Mouse (Mus musculus) G1E (cell line): ENCODE measurements at regions not wholly inside any gene's neighbourhood (a gene's known extent, or its start where the extent isn't known, plus 50 kb on each side); places are given as distances from the start of the nearest gene placed in this dataset.

Experiments used
- ATAC-seq: 2 replicates; pipeline ENCODE4 v1.8.0; 2016; ENCODE audit warnings: mild to moderate bottlenecking; ENCODE audit not compliant: insufficient number of reproducible peaks, poor library complexity, low FRiP score, severe bottlenecking; ENCODE audit errors: extremely low read depth
- DNase-seq: peaks from one replicate; pipeline ENCODE4 v3.0.0; 2012; ENCODE audit warnings: low spot score
- H3K27me3 ChIP-seq: 2 replicates; pipeline ENCODE4 v1.6.1; 2012; ENCODE audit warnings: mild to moderate bottlenecking, low read length, inconsistent platforms; ENCODE audit not compliant: insufficient read depth
- H3K36me3 ChIP-seq: replicated peaks from 2 replicates; pipeline ENCODE3; 2012; ENCODE audit warnings: mild to moderate bottlenecking, inconsistent platforms
- H3K4me1 ChIP-seq: 2 replicates; pipeline ENCODE4 v1.6.1; 2012; ENCODE audit warnings: low read depth, low read length, inconsistent platforms, mixed read lengths; ENCODE audit not compliant: insufficient read depth
- H3K4me3 ChIP-seq: 2 replicates; pipeline ENCODE4 v1.5.1; 2012; ENCODE audit warnings: low read depth, mild to moderate bottlenecking, inconsistent platforms, low read length, moderate library complexity, mixed read lengths
- H3K9me3 ChIP-seq: replicated peaks from 2 replicates; pipeline ENCODE4 v1.6.1; 2012; ENCODE audit warnings: inconsistent platforms
- CTCF ChIP-seq: IDR thresholded peaks from 2 replicates; pipeline ENCODE4 v1.5.1; 2012; ENCODE audit warnings: low read depth, low read length, inconsistent platforms, mixed read lengths
- GATA1 ChIP-seq: IDR thresholded peaks from 2 replicates; pipeline ENCODE4 v1.6.1; 2012; ENCODE audit warnings: borderline replicate concordance, low read length, inconsistent platforms, mixed read lengths
- GATA2 ChIP-seq: IDR thresholded peaks from 2 replicates; pipeline ENCODE4 v1.6.1; 2012; ENCODE audit warnings: low read depth, low read length, inconsistent platforms, borderline replicate concordance
- POLR2AphosphoS5 ChIP-seq: IDR thresholded peaks from 2 replicates; pipeline ENCODE4 v1.6.1; 2012; ENCODE audit warnings: low read depth, low read length, inconsistent platforms; ENCODE audit not compliant: insufficient replicate concordance
- TAL1 ChIP-seq: conservative IDR thresholded peaks from 2 replicates; pipeline ENCODE4 v1.6.1; 2012; ENCODE audit warnings: low read depth, low read length, inconsistent platforms, mixed read lengths

GRCm38 (mm10) chr15:68707306-68707705, 2206.6 kb upstream of the Lrrc6 start:
- ATAC-seq: no peak
- Histone ChIP-seq H3K27me3 (no peaks in the 10 kb centered on the region), H3K9me3 (peaks cover 17% of the 10 kb centered on the region)

GRCm38 (mm10) chr15:68695041-68695650, 2194.4 kb upstream of the Lrrc6 start:
- no peak for DNase-seq
- no peaks in the 10 kb centered on the region for H3K4me1 ChIP-seq
- no peaks in the 10 kb centered on the region for H3K36me3 ChIP-seq
- ATAC-seq: no peak
- H3K9me3 ChIP-seq: peaks cover 4% of the 10 kb centered on the region; the same call in 1 of the 2 replicates
- TF ChIP-seq GATA1: no peak
- TF ChIP-seq CTCF: no peak
- TF ChIP-seq TAL1: no peak
- no peak overlapping the region for H3K4me3 ChIP-seq
- no peaks in the 10 kb centered on the region for H3K27me3 ChIP-seq

More at GRCm38 (mm10) chr15:68707306-68707705, 2206.6 kb upstream of the Lrrc6 start:
- no peak for TF ChIP-seq POLR2AphosphoS5
- no peak for TF ChIP-seq GATA2
- TF ChIP-seq GATA1: no peak
- TF ChIP-seq TAL1: no peak
- TF ChIP-seq CTCF: no peak
- no peaks in the 10 kb centered on the region for H3K4me1 ChIP-seq
- no peaks in the 10 kb centered on the region for H3K36me3 ChIP-seq
- H3K4me3 ChIP-seq: no peak overlapping the region
- DNase-seq: no peak

GRCm38 (mm10) chr15:68667462-68667861, 2166.8 kb upstream of the Lrrc6 start:
- ATAC-seq (no peak), DNase-seq (no peak)
- Histone ChIP-seq H3K9me3 (no peaks in the 10 kb centered on the region), H3K27me3 (no peaks in the 10 kb centered on the region), H3K4me1 (no peaks in the 10 kb centered on the region), H3K36me3 (no peaks in the 10 kb centered on the region), H3K4me3 (no peak overlapping the region)
- TF ChIP-seq POLR2AphosphoS5 (no peak), GATA2 (no peak), TAL1 (no peak), CTCF (no peak), GATA1 (no peak)

- DNase-seq (no peak), ATAC-seq (no peak)
- no peak for TF ChIP-seq TAL1
- no peak for TF ChIP-seq POLR2AphosphoS5
- no peak for TF ChIP-seq GATA1
- H3K36me3 ChIP-seq: no peaks in the 10 kb centered on the region
- H3K4me1 ChIP-seq: no peaks in the 10 kb centered on the region
- H3K9me3 ChIP-seq: peaks cover 3% of the 10 kb centered on the region; the same call in 1 of the 2 replicates
- no peaks in the 10 kb centered on the region for H3K27me3 ChIP-seq
- H3K4me3 ChIP-seq: no peak overlapping the region
Observed at GRCm38 (mm10) chr15:68665331-68665730, 2164.6 kb upstream of the Lrrc6 start.

- no peak for ATAC-seq
- peaks cover 5% of the 10 kb centered on the region; the same call in 1 of the 2 replicates for H3K9me3 ChIP-seq
- no peak for TF ChIP-seq POLR2AphosphoS5
- no peak for TF ChIP-seq GATA1
- no peak for TF ChIP-seq CTCF
- TF ChIP-seq GATA2: no peak
- TF ChIP-seq TAL1: no peak
Observed at GRCm38 (mm10) chr15:68656722-68657121, 2156.0 kb upstream of the Lrrc6 start.

GRCm38 (mm10) chr15:68655046-68655445, 2154.3 kb upstream of the Lrrc6 start:
- no peak for TF ChIP-seq CTCF
- Histone ChIP-seq H3K9me3 (0 out of 2 replicates have a peak, but pooled peaks cover 1% of the 10 kb centered on the region), H3K4me1 (no peaks in the 10 kb centered on the region), H3K36me3 (no peaks in the 10 kb centered on the region), H3K27me3 (no peaks in the 10 kb centered on the region), H3K4me3 (no peak overlapping the region)
- ATAC-seq: no peak
- DNase-seq: no peak

More at GRCm38 (mm10) chr15:68656722-68657121, 2156.0 kb upstream of the Lrrc6 start:
- Histone ChIP-seq H3K36me3 (no peaks in the 10 kb centered on the region), H3K4me3 (no peak overlapping the region), H3K27me3 (no peaks in the 10 kb centered on the region), H3K4me1 (no peaks in the 10 kb centered on the region)
- DNase-seq: no peak

- no peak for TF ChIP-seq GATA2
- no peak for TF ChIP-seq POLR2AphosphoS5
- TF ChIP-seq CTCF: no peak
- TF ChIP-seq TAL1: no peak
- no peak for TF ChIP-seq GATA1
- H3K4me1 ChIP-seq: no peaks in the 10 kb centered on the region
- 0 out of 2 replicates have a peak, but pooled peaks cover 3% of the 10 kb centered on the region for H3K9me3 ChIP-seq
- no peak overlapping the region for H3K4me3 ChIP-seq
- H3K27me3 ChIP-seq: no peaks in the 10 kb centered on the region
- no peaks in the 10 kb centered on the region for H3K36me3 ChIP-seq
- 0 out of 2 replicates have a peak, but pooled peaks have one; percentile 23 for ATAC-seq
- DNase-seq: no peak
Observed at GRCm38 (mm10) chr15:68650609-68651008, 2149.9 kb upstream of the Lrrc6 start.
